Mouse (Mus musculus) cortical plate, adult 2 months (tissue): ENCODE data around the gene Flvcr2.

Source experiments
- CTCF ChIP-seq: fragments of 200-500 bp; IDR thresholded peaks from 2 replicates; pipeline ENCODE4 v1.5.1; 2011; ENCODE audit warnings: mild to moderate bottlenecking, control low read depth, low read length; ENCODE audit not compliant: insufficient read depth; ENCODE audit errors: extremely low read depth
- POLR2A ChIP-seq: fragments of 200-500 bp; IDR thresholded peaks from 2 replicates; pipeline ENCODE4 v1.6.1; 2011; ENCODE audit warnings: mild to moderate bottlenecking, low read length, control low read depth; ENCODE audit not compliant: insufficient read depth; ENCODE audit errors: extremely low read depth

DNA sequence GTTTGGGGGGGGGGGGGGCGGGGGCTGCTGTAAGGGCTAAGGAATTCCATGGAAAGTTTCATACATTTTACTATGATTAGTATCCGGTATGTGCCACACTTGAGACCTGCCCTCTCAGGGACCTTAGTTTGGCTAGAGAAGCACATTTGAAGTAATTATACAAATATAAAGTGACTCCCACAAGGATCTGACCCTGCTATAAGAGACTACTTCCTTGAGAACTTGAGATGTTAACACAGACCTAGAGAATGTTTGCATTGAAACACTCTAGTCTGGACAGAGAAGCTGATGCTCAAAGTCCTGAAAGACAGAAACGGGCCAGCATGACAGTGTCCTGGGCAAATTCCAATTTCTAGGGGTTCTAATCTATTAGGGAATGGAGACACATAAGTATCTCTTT, 32.6 kb downstream of the Flvcr2 start:
- TF ChIP-seq POLR2A (no peak), CTCF (no peak)
